Mouse (Mus musculus): ENCODE results near the gene Tnnt2. TPM values are rescaled to one million over a fixed set of nuclear protein-coding genes. Genes with fewer than 3 reads are reported as not detected.

The Tnnt2 gene
- total and polyA plus RNA-seq, 3 experiments, result 3,392 to 9,301 (median 8,290) TPM

DNA sequence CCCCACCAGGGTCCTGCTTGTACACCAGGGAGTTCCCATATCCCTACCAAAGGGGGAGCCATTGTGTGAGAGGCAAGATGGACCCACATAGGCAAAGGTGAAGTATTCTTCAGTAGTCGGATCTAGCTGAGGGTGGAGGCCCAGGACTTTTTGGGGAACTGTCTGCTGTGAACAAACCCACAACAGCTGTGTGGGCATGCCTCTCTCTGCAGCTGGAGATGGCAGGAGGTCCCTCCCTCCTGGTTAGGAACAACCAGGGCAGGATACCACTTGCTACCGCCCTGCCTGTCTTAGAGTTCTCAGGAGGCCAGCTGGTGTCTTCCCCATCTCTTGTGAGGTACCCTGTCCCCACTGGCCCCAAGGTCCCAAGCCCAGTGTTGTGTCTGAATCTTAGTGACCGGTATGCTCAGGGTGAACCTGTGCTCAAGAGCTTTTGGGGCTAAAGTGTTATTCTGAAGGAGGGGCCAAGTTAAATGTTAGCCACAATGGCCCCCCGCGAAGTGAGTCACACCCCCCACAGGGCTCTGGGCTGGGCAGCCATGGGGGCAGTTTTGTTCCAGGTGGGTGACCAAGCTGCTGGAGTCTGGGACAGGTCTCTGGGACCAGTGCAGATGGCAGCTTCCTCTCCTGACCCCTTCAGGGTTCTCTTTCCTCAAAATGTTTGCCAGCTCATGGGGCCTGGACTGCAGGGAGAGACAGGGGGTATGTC, 22.3 kb upstream of the Tnnt2 start:
- no peak overlapping the region for H3K27ac ChIP-seq
- no peaks in the 10 kb centered on the region for H3K79me2 ChIP-seq (replicated peaks; ENCODE audit: control insufficient read depth, insufficient read depth, low read length)
- DNase-seq, result no peak
- H3K9ac ChIP-seq (ENCODE audit: low read depth, low read length), result no peak overlapping the region
- H3K36me3 ChIP-seq (ENCODE audit: control insufficient read depth, insufficient read depth, low read length), result no peaks in the 10 kb centered on the region
- intact Hi-C loops (cut with DNase I), result loop anchor here (2.0 to 5.0 kb wide), 2 partner anchors 15 to 128 kb away; no protein-coding TSS in a partner anchor
- H3K4me1 ChIP-seq (ENCODE audit: control insufficient read depth, insufficient read depth, low read length), result no peaks in the 10 kb centered on the region; the same call in 1 of the 2 replicates
- H3K4me3 ChIP-seq, result no peak overlapping the region
- peaks cover 5% of the 10 kb centered on the region for H3K27me3 ChIP-seq (ENCODE audit: control insufficient read depth, insufficient read depth, low read length)
- 85% methylated on average over 5 of the region's 5 CpGs for WGBS
- TF ChIP-seq EP300 (IDR thresholded peaks at IDR 0.05; ENCODE audit: insufficient read depth, low read depth, low read length) (no peak), POLR2A (IDR thresholded peaks at IDR 0.05; ENCODE audit: insufficient read depth, low read depth, low read length) (no peak), CTCF (IDR thresholded peaks at IDR 0.05) (no peak)

DNA sequence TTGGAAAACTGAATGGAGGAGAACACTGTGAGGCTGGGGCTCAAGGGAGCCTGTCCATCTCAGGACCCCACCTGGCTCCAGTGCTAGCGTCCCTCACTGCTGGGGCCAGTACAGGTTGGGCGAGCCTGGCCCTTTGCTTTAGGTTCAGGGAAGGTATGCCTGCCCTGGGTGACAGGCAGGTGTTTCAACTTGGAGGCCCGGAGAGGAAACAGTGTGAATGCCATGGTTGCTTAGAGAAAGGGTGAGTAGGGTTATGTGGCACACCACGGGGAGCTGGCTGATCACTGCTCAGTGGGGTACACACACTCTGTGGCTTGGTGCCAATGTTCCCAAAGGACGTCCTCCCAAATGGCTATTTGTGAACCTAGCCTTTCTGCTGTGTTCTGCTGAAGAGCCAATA, 21.6 kb upstream of the Tnnt2 start:
- TF ChIP-seq POLR2A (IDR thresholded peaks at IDR 0.05; ENCODE audit: insufficient read depth, low read depth, low read length) (no peak), CTCF (IDR thresholded peaks at IDR 0.05) (no peak), EP300 (IDR thresholded peaks at IDR 0.05; ENCODE audit: insufficient read depth, low read depth, low read length) (no peak)
- WGBS, result 83% methylated on average over 5 of the region's 5 CpGs
- DNase-seq, result no peak

DNA sequence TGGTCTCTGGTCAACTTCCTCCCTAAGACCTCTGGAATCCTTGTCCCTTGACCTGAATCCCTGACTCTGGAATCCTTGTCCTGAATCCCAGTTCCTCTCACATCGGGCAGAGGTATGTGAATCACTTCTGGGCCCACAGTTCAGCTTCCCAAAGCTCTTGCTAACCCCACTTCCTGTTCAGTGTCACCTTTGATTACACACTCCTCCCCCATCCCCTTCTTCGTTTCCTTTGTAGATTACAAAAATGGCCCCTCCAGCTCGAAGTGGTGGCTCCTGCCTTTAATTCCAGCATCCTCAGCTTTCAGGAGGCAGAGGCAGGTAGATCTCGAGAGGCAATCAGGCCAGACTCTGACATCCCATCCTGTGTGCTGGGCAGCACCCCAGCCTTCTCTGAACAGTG, 18.6 kb upstream of the Tnnt2 start:
- Histone ChIP-seq H3K27ac (no peak overlapping the region), H3K4me1 (ENCODE audit: control insufficient read depth, insufficient read depth, low read length) (no peaks in the 10 kb centered on the region; the same call in 1 of the 2 replicates), H3K9ac (ENCODE audit: low read depth, low read length) (no peak overlapping the region), H3K27me3 (ENCODE audit: control insufficient read depth, insufficient read depth, low read length) (peaks cover 11% of the 10 kb centered on the region), H3K36me3 (ENCODE audit: control insufficient read depth, insufficient read depth, low read length) (no peaks in the 10 kb centered on the region), H3K4me3 (no peak overlapping the region), H3K79me2 (replicated peaks; ENCODE audit: control insufficient read depth, insufficient read depth, low read length) (no peaks in the 10 kb centered on the region)
- intact Hi-C loops (cut with DNase I), result no loop called here
- TF ChIP-seq POLR2A (IDR thresholded peaks at IDR 0.05; ENCODE audit: insufficient read depth, low read depth, low read length) (no peak), EP300 (IDR thresholded peaks at IDR 0.05; ENCODE audit: insufficient read depth, low read depth, low read length) (no peak), CTCF (IDR thresholded peaks at IDR 0.05) (no peak)
- DNase-seq, result no peak
- 38% methylated on average over 4 of the region's 4 CpGs for WGBS

More for the DNA sequence above, 21.6 kb upstream of the Tnnt2 start:
- H3K9ac ChIP-seq (ENCODE audit: low read depth, low read length), result no peak overlapping the region
- intact Hi-C loops (cut with DNase I), result loop anchor here (5.0 kb wide), 1 partner anchor 128 kb away; no protein-coding TSS in a partner anchor
- peaks cover 10% of the 10 kb centered on the region for H3K27me3 ChIP-seq (ENCODE audit: control insufficient read depth, insufficient read depth, low read length)
- H3K79me2 ChIP-seq (replicated peaks; ENCODE audit: control insufficient read depth, insufficient read depth, low read length), result no peaks in the 10 kb centered on the region
- H3K4me3 ChIP-seq, result no peak overlapping the region
- no peak overlapping the region for H3K27ac ChIP-seq
- H3K4me1 ChIP-seq (ENCODE audit: control insufficient read depth, insufficient read depth, low read length), result no peaks in the 10 kb centered on the region; the same call in none of the 2 replicates
- H3K36me3 ChIP-seq (ENCODE audit: control insufficient read depth, insufficient read depth, low read length), result no peaks in the 10 kb centered on the region

DNA sequence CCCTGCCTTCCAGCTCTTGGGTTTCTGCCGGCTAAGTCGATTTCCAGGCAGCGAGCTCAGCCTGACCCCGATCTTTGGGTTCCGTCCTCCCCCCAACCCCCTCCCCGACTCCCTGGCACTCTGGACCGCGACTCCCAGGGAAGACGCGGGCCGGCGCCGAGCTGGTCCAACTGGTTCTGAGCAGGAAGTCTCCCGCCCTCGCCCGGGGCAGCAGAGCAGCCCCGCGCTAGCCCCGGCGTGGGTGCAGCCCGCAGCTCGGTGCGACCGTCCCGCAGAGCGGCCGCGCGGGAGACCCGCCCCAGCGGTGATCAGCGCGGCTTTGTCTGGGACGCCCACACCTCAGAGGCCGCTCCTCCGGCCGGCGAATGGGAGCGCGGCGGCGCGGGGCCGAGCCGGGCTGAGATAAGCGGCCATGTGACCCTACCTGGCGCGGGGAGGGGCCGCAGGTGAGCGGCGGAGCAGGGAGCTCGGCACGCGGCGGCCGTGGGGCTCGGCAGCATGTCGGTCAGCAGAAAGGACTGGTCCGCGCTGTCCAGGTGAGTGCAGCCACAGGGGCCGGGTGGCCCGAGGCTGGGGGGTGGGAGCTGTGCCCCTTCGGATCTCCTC, 17.6 kb upstream of the Tnnt2 start, which contains the start of gene Lad1:
Lad1 (plus strand) TSS at position 118 of the 606 bp plus-strand sequence.
- no peak for TF ChIP-seq EP300 (IDR thresholded peaks at IDR 0.05; ENCODE audit: insufficient read depth, low read depth, low read length)
- no peak for TF ChIP-seq CTCF (IDR thresholded peaks at IDR 0.05)
- TF ChIP-seq POLR2A (IDR thresholded peaks at IDR 0.05; ENCODE audit: insufficient read depth, low read depth, low read length), result no peak
- peak within 1 kb of the TSS; percentile 53 for H3K4me3 ChIP-seq
- H3K27ac ChIP-seq, result no peak within 1 kb of the TSS
- no peaks in the 10 kb centered on the region; the same call in 1 of the 2 replicates for H3K4me1 ChIP-seq (ENCODE audit: control insufficient read depth, insufficient read depth, low read length)
- H3K79me2 ChIP-seq (replicated peaks; ENCODE audit: control insufficient read depth, insufficient read depth, low read length), result no peaks in the 10 kb centered on the region
- 2% methylated on average over 63 of the region's 63 CpGs for WGBS
- intact Hi-C loops (cut with DNase I), result no loop called here
- peak within 1 kb of the TSS; percentile 49 for H3K9ac ChIP-seq (ENCODE audit: low read depth, low read length)
- DNase-seq, result no peak
- no peaks in the 10 kb centered on the region for H3K36me3 ChIP-seq (ENCODE audit: control insufficient read depth, insufficient read depth, low read length)
- peaks cover 11% of the 10 kb centered on the region for H3K27me3 ChIP-seq (ENCODE audit: control insufficient read depth, insufficient read depth, low read length)

DNA sequence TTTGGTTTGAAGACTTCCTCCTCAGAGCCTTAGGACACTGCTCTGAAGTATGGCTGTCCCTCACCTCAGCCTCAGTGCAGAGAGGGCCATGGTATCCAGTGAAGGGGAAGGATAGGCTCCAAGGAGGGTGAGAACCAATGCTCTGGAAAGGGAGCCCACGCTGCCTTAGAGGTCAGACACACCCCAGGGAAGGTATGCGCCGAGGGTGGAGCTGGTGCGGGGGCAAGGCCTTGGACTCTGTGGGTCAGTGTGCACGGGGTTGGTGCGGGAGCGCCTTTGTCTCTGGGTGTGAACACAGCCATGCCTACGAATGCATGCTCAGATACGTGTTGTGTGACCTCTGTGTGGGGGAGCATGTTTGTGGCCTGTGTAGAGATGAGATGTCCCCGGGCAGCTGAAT, 16.1 kb upstream of the Tnnt2 start:
- no peaks in the 10 kb centered on the region for H3K36me3 ChIP-seq (ENCODE audit: control insufficient read depth, insufficient read depth, low read length)
- H3K79me2 ChIP-seq (replicated peaks; ENCODE audit: control insufficient read depth, insufficient read depth, low read length), result no peaks in the 10 kb centered on the region
- WGBS, result 93% methylated on average over 10 of the region's 10 CpGs
- no peak overlapping the region for H3K27ac ChIP-seq
- no peak overlapping the region for H3K9ac ChIP-seq (ENCODE audit: low read depth, low read length)
- intact Hi-C loops (cut with DNase I), result no loop called here
- H3K27me3 ChIP-seq (ENCODE audit: control insufficient read depth, insufficient read depth, low read length), result peaks cover 11% of the 10 kb centered on the region
- H3K4me1 ChIP-seq (ENCODE audit: control insufficient read depth, insufficient read depth, low read length), result no peaks in the 10 kb centered on the region; the same call in 1 of the 2 replicates
- TF ChIP-seq POLR2A (IDR thresholded peaks at IDR 0.05; ENCODE audit: insufficient read depth, low read depth, low read length), result no peak
- TF ChIP-seq EP300 (IDR thresholded peaks at IDR 0.05; ENCODE audit: insufficient read depth, low read depth, low read length), result no peak
- no peak for TF ChIP-seq CTCF (IDR thresholded peaks at IDR 0.05)
- H3K4me3 ChIP-seq, result no peak overlapping the region
- no peak for DNase-seq

Data from heart, adult 2 months (tissue).